Mouse (Mus musculus) heart, postnatal 25 days (tissue): Measurements from ENCODE around the gene Clstn1. TPM values are rescaled to one million over a fixed set of nuclear protein-coding genes. Genes with fewer than 3 reads are reported as not detected.
A peak's percentile ranks its signal among the peaks of the same experiment; 100 is the strongest.

ENCODE experiments used
- DNase-seq: peaks from one replicate; pipeline ENCODE4 v3.0.0; 2022; ENCODE audit warnings: low spot score
- intact Hi-C: fragments of 180-260 bp; cut with DNase I; formaldehyde crosslinking; loops from one replicate; pipeline ENCODE4 v1.15.1; 2025
- microRNA-seq: library from miRNA; unstranded; fragments of <30 nt; microRNA quantifications from one replicate; pipeline ENCODE4 v1.2.0, GENCODE M21; 2022
- total RNA-seq, 2 experiments: library from RNA; stranded (reverse); gene quantifications; 2 replicates each; pipeline ENCODE4 v1.2.3; 2021

Clstn1 gene
- total RNA-seq, 2 experiments from 2014 or later, result 80.7 to 84.0 TPM

DNA sequence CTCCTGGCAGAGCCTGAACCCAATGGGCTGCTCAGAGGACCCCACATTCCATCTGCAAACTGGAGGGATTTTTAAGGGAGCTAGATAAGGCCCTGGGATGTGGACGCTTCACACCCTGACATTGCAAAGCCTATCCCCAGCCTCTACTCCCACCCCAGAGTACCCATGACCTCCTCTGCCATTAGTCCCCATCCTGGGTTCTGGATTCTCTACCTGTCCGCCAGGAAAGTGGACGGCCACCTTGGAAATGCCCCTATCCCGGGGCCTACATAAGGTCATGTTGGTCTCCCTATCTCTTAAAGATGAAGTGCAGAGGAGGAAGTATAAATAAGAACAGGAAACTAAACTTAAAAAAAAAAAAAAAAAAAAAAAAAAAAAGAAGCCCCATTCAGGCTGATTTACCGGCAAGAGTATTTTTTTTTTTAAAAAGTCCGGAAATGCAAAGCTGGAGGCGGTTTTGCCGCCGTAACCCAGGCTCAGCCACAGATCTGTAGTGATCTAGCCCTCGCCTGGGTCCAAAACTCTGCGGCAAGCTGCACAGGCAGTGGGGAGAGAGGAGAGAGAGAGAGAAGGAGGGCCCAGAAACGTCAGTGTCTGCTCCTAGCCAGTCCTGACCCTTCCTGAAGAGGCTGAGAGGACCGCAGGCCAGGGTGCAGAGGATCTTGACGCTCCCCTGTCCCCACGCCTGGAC lies 111.4 kb downstream of the Clstn1 start:
- intact Hi-C loops, result no loop called here
- no peak for DNase-seq

DNA sequence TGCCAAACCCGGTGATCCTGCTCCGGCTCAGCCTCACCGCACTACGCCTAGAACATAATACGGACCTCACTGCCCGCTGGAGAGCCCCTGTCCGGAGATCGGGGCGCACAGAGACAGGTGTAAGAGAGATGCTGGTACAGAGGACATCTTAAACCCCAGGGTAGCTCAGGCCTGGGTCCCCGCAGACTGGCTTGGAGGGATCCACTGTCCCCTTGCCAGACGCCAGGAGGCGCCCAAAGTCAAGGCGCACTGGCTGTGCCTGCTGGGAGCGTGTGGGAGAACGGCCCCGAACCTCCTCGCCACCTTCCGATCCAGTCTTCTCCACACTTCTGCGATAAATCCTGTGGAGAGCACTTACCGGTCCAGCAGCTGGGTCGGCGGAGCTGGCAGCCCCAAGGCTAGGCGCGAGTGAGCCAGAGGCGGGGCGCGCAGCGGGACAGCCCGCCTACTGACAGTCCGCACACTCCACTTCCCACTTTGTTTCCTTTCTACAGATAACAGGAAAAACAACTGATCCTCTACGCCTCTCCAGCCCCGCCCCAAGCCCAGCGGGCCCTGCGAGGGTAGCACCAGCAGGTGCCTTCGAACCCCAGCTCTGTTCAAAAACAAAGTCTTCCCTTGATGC lies 112.0 kb downstream of the Clstn1 start:
- intact Hi-C loops, result no loop called here
- peak; percentile 36 for DNase-seq

Small RNA genes within 50 kb of the gene (microRNA-seq; reads per million reads assigned to microRNA genes)
- 0.83 reads per million for gene Mir5616
- gene Mir7023, result not detected

Other genes starting within 250 kb of the Clstn1 start
- gene Ube4b, start 159.7 kb upstream of the Clstn1 start, total RNA-seq, result 10 to 100 TPM; 48.6 to 49.0 TPM
- gene Rbp7, start 131.5 kb upstream of the Clstn1 start, total RNA-seq, result 10 to 100 TPM; 54.3 to 65.7 TPM
- gene Tmem274, start 109.1 kb upstream of the Clstn1 start, total RNA-seq, result not detected
- 10 to 100 TPM; 29.7 to 30.7 TPM for gene Nmnat1, start 101.3 kb upstream of the Clstn1 start, total RNA-seq
- gene Lzic, start 101.2 kb upstream of the Clstn1 start, total RNA-seq, result 10 to 100 TPM; 55.2 to 64.3 TPM
- 10 to 100 TPM; 33.0 to 35.4 TPM for gene Ctnnbip1, start 68.2 kb upstream of the Clstn1 start, total RNA-seq
- gene Pik3cd, start 116.1 kb downstream of the Clstn1 start, total RNA-seq, result 1 to 10 TPM; 4.0 to 4.3 TPM
- 10 to 100 TPM; 82.3 to 89.7 TPM for gene Tmem201, start 151.6 kb downstream of the Clstn1 start, total RNA-seq
- 10 to 100 TPM; 22.5 to 30.5 TPM for gene Slc25a33, start 187.8 kb downstream of the Clstn1 start, total RNA-seq